Mouse (Mus musculus) forebrain, embryonic 14.5 days (tissue): ENCODE measurements around the gene Slc26a8. TPM values are rescaled to one million over a fixed set of nuclear protein-coding genes. Genes with fewer than 3 reads are reported as not detected.
"Not testable (repeated sequence)": the region's sequence is repeated elsewhere in the genome, so short reads cannot be mapped to it uniquely, and the experiment has no call there.

Experiments used
- ATAC-seq: fragments of 200-750 bp; cut with Nextera tagmentation; 2 replicates; pipeline ENCODE4 v1.8.0; 2017; ENCODE audit warnings: mild to moderate bottlenecking, moderate library complexity
- DNase-seq: peaks from one replicate; pipeline ENCODE4 v3.0.0-alpha.2; 2015; ENCODE audit warnings: low spot score
- H3K27ac ChIP-seq: fragments of 300-500 bp; sonication (generic); 2 replicates; pipeline ENCODE4 v1.5.1; 2014; ENCODE audit warnings: low read depth, mild to moderate bottlenecking, control low read depth, low read length, moderate library complexity
- H3K27me3 ChIP-seq: fragments of 300-500 bp; sonication (generic); replicated peaks from 2 replicates; pipeline ENCODE4 v1.6.1; 2014; ENCODE audit warnings: low read length, control low read depth, mixed read lengths; ENCODE audit not compliant: control insufficient read depth, insufficient read depth
- H3K36me3 ChIP-seq: fragments of 300-500 bp; sonication (generic); 2 replicates; pipeline ENCODE4 v1.6.1; 2014; ENCODE audit warnings: low read length, control low read depth; ENCODE audit not compliant: control insufficient read depth, insufficient read depth
- H3K4me1 ChIP-seq: fragments of 300-500 bp; sonication (generic); 2 replicates; pipeline ENCODE4 v1.6.1; 2014; ENCODE audit warnings: antibody characterized with exemption, low read length, control low read depth; ENCODE audit not compliant: control insufficient read depth, insufficient read depth
- H3K4me2 ChIP-seq: fragments of 300-500 bp; sonication (generic); 2 replicates; pipeline ENCODE4 v1.6.1; 2014; ENCODE audit warnings: mild to moderate bottlenecking, control low read depth, low read length
- H3K4me3 ChIP-seq: fragments of 300-500 bp; sonication (generic); 2 replicates; pipeline ENCODE4 v1.5.1; 2014; ENCODE audit warnings: low read depth, low read length, control low read depth
- H3K9ac ChIP-seq: fragments of 300-500 bp; sonication (generic); 2 replicates; pipeline ENCODE4 v1.6.1; 2014; ENCODE audit warnings: mild to moderate bottlenecking, low read length, control low read depth, moderate library complexity
- H3K9me3 ChIP-seq: fragments of 300-500 bp; sonication (generic); replicated peaks from 2 replicates; pipeline ENCODE4 v1.6.1; 2016; ENCODE audit warnings: low read length, control low read depth, mixed read lengths; ENCODE audit not compliant: control insufficient read depth
- WGBS: fragments of 180-500 bp; shearing (Covaris S2); extraction: QIAGEN DNeasy Blood & Tissue Kit; methylation state at CpG from one replicate; pipeline ENCODE4 v1.1.7; 2014; 5-methylcytosine and 5-hydroxymethylcytosine counted together
- polyA plus RNA-seq: library from polyadenylated mRNA; unstranded; fragments of >200 nt; fragmentation: Nextera tagmentation; extraction: Ambion mirVana; gene quantifications from 2 replicates; pipeline ENCODE4 v1.2.1, GENCODE M21; 2014

The Slc26a8 gene
- 0.88 and 1.3 TPM in 2 replicates for polyA plus RNA-seq

DNA sequence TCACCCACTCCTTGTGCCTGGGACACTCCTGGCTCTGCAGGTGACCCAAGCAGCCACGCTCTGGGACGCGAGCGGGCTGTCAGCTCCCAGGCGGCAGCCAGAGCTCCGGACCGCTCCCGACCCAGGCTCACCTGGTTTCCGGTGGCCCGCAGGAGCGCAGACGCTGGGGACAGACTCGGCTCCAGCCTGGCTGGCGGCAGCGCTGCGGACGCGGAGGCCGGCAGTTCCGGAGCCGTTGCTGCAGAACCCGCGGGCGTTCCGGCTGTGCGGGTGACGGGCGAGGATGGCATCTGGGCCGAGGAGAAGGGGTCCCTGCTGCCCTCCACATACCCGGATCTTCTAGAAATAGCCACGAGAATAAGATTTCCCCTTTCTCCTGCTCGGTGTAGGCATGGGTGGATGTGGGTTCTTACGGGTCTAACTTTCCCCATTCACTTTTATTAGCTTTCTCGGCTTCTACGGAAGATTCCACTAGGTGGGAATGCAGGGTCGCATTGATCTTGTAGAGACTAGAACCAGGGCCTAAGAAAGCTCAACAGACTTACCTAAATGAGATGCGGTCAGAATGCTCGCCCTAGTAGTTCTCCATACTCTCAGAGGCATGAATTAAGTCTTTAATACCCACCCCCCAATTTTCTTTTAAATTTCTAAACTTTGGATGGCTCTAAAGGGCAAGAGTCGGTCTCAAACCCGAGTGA, at the start of gene Slc26a8:
TSS of gene Slc26a8 (minus strand) at position 648 of the 698 bp plus-strand sequence.
- DNase-seq: peak; percentile 3
- 9% methylated on average over 40 of the region's 40 CpGs for WGBS
- Histone ChIP-seq H3K4me2 (peak within 1 kb of the TSS; percentile 71), H3K9ac (peak within 1 kb of the TSS; percentile 70), H3K9me3 (no peaks in the 10 kb centered on the region), H3K4me3 (peak within 1 kb of the TSS; percentile 96), H3K4me1 (peaks cover 11% of the 10 kb centered on the region), H3K27ac (peak within 1 kb of the TSS; percentile 94), H3K36me3 (0 out of 2 replicates have a peak, but pooled peaks cover 2% of the 10 kb centered on the region), H3K27me3 (peaks cover 7% of the 10 kb centered on the region; the same call in 1 of the 2 replicates)
- no peak for ATAC-seq

- 94% methylated on average over 6 of the region's 6 CpGs for WGBS
- Histone ChIP-seq H3K9ac (no peak overlapping the region), H3K36me3 (peaks cover 63% of the 10 kb centered on the region)
Observed at GRCm38 (mm10) chr17:28739244-28739643, 49.2 kb upstream of the Slc26a8 start.

DNA sequence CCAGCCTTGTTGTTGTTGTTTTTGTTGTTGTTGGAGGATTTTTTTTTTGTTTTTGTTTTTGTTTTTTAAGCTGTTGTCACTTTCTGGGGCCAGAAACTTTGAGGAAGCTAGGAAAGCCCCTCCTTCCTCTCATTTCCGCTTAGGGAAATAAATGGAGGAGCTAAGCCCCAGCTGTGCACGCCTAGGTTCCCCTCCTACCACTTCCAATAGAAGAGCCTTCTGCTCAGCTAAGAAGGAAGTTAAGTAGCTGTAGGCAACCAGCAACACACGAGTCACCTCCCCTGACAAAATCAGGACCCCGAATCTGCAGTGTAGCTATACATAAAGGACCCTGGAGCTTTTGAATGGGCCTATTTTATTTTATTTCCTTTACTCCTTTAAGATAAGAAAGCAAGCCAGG, 47.9 kb upstream of the Slc26a8 start:
- Histone ChIP-seq H3K9me3 (no peaks in the 10 kb centered on the region), H3K27me3 (no peaks in the 10 kb centered on the region), H3K27ac (no peak overlapping the region), H3K4me3 (no peak overlapping the region), H3K4me1 (no peaks in the 10 kb centered on the region), H3K36me3 (peaks cover 57% of the 10 kb centered on the region), H3K9ac (no peak overlapping the region), H3K4me2 (no peak overlapping the region)
- DNase-seq (no peak), ATAC-seq (no peak)
- WGBS: 83% methylated on average over 4 of the region's 4 CpGs

More at GRCm38 (mm10) chr17:28739244-28739643, 49.2 kb upstream of the Slc26a8 start:
- Histone ChIP-seq H3K27me3 (no peaks in the 10 kb centered on the region), H3K4me3 (no peak overlapping the region), H3K27ac (no peak overlapping the region), H3K4me2 (no peak overlapping the region), H3K4me1 (no peaks in the 10 kb centered on the region), H3K9me3 (no peaks in the 10 kb centered on the region)
- DNase-seq (no peak), ATAC-seq (no peak)

DNA sequence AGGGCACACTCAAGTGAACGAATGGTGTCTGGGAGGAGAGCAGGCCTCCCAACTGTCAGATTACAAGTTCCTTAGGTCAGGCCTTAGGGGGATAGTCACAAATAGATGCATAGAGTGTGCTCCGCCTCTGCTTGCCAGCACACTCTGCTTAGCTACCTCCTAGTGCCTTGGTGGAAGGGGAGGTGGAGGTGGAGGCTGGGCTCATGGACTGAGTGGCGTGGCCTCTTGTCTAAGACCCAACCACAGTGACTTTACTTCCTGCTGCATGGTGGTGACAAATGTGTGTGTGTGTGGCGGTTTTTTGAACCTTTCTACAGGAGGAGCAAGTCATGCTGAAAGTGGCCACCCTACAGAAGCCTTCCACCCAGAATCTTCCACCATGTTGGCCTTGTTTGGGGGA, 46.5 kb upstream of the Slc26a8 start:
- Histone ChIP-seq H3K4me2 (no peak overlapping the region), H3K4me3 (no peak overlapping the region), H3K36me3 (peaks cover 57% of the 10 kb centered on the region), H3K4me1 (no peaks in the 10 kb centered on the region), H3K27ac (no peak overlapping the region), H3K9ac (no peak overlapping the region), H3K27me3 (no peaks in the 10 kb centered on the region), H3K9me3 (no peaks in the 10 kb centered on the region)
- no peak for ATAC-seq
- 89% methylated on average over 4 of the region's 4 CpGs for WGBS
- no peak for DNase-seq

DNA sequence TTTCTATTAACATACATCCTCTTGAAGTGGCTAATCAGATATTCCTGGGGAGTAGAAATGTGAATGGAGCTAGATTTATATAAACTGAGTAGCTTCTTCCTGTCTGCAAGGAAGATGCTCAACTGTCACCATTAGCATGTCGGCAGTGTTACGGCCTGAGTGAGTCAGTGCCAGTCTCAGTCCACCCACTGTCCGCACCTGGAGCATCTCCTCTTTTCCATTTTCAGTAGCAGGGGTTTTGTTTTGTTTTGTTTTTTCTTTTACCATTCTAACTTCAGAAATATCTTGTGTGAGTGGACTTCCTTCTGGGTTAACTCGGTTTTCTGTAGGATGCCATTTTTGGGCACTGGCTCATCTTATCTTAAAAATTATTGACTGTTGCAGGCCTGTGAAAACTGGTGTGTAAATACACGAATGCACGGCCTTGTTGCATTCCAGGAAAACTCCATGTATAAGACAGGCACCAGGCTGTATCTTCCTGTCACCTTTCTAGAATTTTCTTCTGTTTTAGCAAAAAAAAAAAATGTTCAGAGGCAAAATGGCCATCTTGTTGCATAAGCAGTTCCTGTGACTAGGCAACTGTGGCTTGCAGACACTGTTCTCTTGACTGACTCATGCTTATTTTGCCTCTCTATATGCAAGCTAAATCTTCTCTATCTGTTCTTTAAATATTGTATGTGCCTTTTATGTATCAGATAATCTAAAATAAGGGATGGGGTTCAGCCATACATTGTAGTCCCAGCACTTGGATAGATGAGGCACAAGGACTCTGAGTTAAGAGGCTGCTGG, 45.5 kb upstream of the Slc26a8 start:
- no peaks in the 10 kb centered on the region for H3K4me1 ChIP-seq

GRCm38 (mm10) chr17:28727511-28727910, 37.5 kb upstream of the Slc26a8 start:
- WGBS: 88% methylated on average over 11 of the region's 11 CpGs
- H3K9me3 ChIP-seq, H3K4me1 ChIP-seq, H3K27ac ChIP-seq, H3K4me3 ChIP-seq, DNase-seq, H3K27me3 ChIP-seq, H3K4me2 ChIP-seq, H3K9ac ChIP-seq, ATAC-seq: not testable (repeated sequence)
- H3K36me3 ChIP-seq: peaks cover 71% of the 10 kb centered on the region

More for the DNA sequence above, 45.5 kb upstream of the Slc26a8 start:
- Histone ChIP-seq H3K36me3 (peaks cover 60% of the 10 kb centered on the region), H3K9ac (no peak overlapping the region), H3K27ac (no peak overlapping the region), H3K27me3 (no peaks in the 10 kb centered on the region), H3K4me3 (no peak overlapping the region), H3K4me2 (no peak overlapping the region), H3K9me3 (no peaks in the 10 kb centered on the region)
- ATAC-seq: no peak
- DNase-seq: no peak
- WGBS: 93% methylated on average over 6 of the region's 6 CpGs

GRCm38 (mm10) chr17:28725783-28726182, 35.8 kb upstream of the Slc26a8 start, which contains the start of gene AC170998.1:
Gene AC170998.1, plus strand, starts transcription at chr17:28726083.
- no peaks in the 10 kb centered on the region for H3K9me3 ChIP-seq
- peaks cover 53% of the 10 kb centered on the region for H3K36me3 ChIP-seq
- H3K9ac ChIP-seq: no peak within 1 kb of the TSS
- H3K4me3 ChIP-seq: no peak within 1 kb of the TSS
- H3K4me2 ChIP-seq: no peak within 1 kb of the TSS
- no peaks in the 10 kb centered on the region for H3K4me1 ChIP-seq
- H3K27ac ChIP-seq: no peak within 1 kb of the TSS
- WGBS: 94% methylated on average over 4 of the region's 4 CpGs
- ATAC-seq: no peak
- DNase-seq: no peak
- no peaks in the 10 kb centered on the region for H3K27me3 ChIP-seq

DNA sequence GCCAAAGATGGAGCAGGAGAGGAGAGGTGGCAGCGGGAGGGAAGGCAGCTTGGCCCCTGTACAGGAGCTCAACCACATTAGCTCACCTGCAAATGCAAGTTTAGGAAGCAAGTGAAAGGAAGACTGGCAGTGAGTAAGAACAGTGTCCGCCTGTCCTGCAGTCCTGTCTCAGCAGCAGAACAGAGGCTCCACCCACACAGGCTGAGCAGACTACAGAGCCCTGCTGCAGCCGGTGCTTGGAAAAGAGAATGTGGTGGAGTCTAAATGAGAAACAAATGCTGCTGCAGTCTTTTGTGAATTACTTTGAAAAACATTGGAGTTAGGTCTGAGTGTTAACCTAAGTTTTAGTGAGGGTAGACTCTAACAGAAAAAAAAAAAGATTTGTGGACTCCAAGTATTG, 27.5 kb upstream of the Slc26a8 start:
- Histone ChIP-seq H3K9me3 (no peaks in the 10 kb centered on the region), H3K27me3 (no peaks in the 10 kb centered on the region), H3K4me2 (no peak overlapping the region), H3K4me1 (no peaks in the 10 kb centered on the region), H3K36me3 (peaks cover 54% of the 10 kb centered on the region), H3K9ac (no peak overlapping the region), H3K4me3 (no peak overlapping the region), H3K27ac (no peak overlapping the region)
- 61% methylated on average over 3 of the region's 3 CpGs for WGBS
- ATAC-seq (no peak), DNase-seq (no peak)
